Mouse (Mus musculus): ENCODE measurements around the gene Tmem140. TPM values are rescaled to one million over a fixed set of nuclear protein-coding genes. Genes with fewer than 3 reads are reported as not detected.

Gene Tmem140
- polyA plus RNA-seq (2015; fragmentation: Illumina TruSeq; extraction: RNeasy Lipid Tissue Mini Kit (QIAGEN cat#74804); ENCODE audit: insufficient read depth, low read depth, low replicate concordance), result 8.9 TPM

GRCm38 (mm10) chr6:34862791-34863403 lies at the start of gene Tmem140:
TSS of gene Tmem140 (plus strand) at chr6:34863146.

DNA sequence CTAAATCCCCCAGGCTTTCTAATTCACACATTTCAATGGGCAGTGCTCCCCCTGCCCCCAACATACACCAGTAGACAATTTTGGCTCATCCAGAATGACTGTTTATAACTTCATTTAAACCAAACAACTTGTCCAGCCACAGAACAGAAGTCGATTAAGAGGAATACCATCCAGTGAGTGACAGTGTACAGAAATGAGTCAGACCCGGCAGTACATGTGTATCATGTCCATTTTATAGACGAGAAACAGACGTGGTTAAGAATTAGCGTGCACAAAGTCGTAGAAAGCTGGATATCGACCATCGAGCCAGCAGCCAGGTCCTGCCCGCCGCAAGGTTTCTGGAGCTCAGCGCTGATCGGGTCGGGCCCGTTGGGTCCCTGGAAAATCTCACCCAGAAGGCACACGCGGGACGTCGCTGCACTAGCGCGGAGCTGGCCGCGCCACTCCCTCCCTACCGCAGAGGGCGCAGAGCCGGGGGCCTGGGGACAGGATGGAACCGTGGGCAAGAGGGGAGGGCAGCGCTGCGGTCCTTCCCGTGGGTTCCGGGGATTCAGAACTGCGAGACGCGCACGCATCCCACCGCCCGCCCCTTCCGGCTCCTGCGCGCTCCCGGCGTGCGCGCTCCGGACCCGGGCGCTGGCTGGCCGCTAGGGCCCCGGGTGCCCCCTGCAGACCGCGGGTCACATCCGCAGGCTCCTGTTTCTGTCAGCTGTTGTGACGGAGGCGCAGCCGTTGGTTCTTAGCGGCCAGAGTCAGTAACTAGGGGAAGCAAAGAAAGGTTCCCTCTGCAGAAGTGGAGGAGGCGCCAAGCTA lies 14.8 kb downstream of the Tmem140 start, which contains the start of gene Cyren:
TSS of gene Cyren (minus strand) at position 552 of the 813 bp plus-strand sequence.

GRCm38 (mm10) chr6:34910371-34911219 lies 47.6 kb downstream of the Tmem140 start, which contains the start of gene Wdr91:
TSS of gene Wdr91 (minus strand) at chr6:34910876.

DNA sequence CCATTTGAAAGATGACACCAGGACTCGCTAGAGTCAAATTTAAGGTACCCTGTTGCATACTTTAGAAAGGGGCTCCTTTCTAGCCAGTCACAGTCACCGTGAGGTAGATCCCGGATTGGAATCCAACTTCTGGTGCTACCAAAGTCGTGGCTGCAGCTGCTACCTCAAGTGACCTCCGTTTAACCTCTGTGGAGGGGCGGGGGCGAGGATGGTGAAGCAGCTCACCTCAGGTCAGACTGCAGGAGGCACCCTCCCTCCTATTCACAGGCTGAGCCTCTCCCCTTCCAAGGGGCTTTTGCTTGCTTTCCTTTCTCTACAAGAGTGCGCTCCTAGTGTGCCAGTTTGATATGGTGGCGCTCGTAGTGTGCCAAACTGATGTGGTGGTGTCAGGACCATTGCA lies 57.0 kb downstream of the Tmem140 start, which contains the start of gene Stra8:
TSS of gene Stra8 (plus strand) at position 208 of the 400 bp plus-strand sequence.

Other genes starting within 250 kb of the Tmem140 start
- 1.7 TPM for gene Agbl3, start 82.7 kb upstream of the Tmem140 start, polyA plus RNA-seq (2015; fragmentation: Illumina TruSeq; extraction: RNeasy Lipid Tissue Mini Kit (QIAGEN cat#74804); ENCODE audit: insufficient read depth, low read depth, low replicate concordance)
- 4.2 TPM for gene Cyren, start 14.9 kb downstream of the Tmem140 start, polyA plus RNA-seq (2015; fragmentation: Illumina TruSeq; extraction: RNeasy Lipid Tissue Mini Kit (QIAGEN cat#74804); ENCODE audit: insufficient read depth, low read depth, low replicate concordance)
- gene Wdr91, start 47.7 kb downstream of the Tmem140 start, polyA plus RNA-seq (2015; fragmentation: Illumina TruSeq; extraction: RNeasy Lipid Tissue Mini Kit (QIAGEN cat#74804); ENCODE audit: insufficient read depth, low read depth, low replicate concordance), result 4.0 TPM
- gene Stra8, start 57.0 kb downstream of the Tmem140 start, polyA plus RNA-seq (2015; fragmentation: Illumina TruSeq; extraction: RNeasy Lipid Tissue Mini Kit (QIAGEN cat#74804); ENCODE audit: insufficient read depth, low read depth, low replicate concordance), result not detected
- gene Slc23a4, start 125.3 kb downstream of the Tmem140 start, polyA plus RNA-seq (2015; fragmentation: Illumina TruSeq; extraction: RNeasy Lipid Tissue Mini Kit (QIAGEN cat#74804); ENCODE audit: insufficient read depth, low read depth, low replicate concordance), result 0.92 TPM